Mouse (Mus musculus) stomach, postnatal 0 days (tissue): ENCODE measurements around the gene Slc4a4. TPM values are rescaled to one million over a fixed set of nuclear protein-coding genes. Genes with fewer than 3 reads are reported as not detected.
A peak's percentile ranks its signal among the peaks of the same experiment; 100 is the strongest.

Experiments used
- ATAC-seq: fragments of 200-750 bp; cut with Nextera tagmentation; 2 replicates; pipeline ENCODE4 v1.8.0; 2017; ENCODE audit not compliant: low FRiP score, low TSS enrichment
- DNase-seq: peaks from one replicate; pipeline ENCODE4 v3.0.0-alpha.2; 2016; ENCODE audit warnings: low spot score
- H3K27ac ChIP-seq: fragments of 300-500 bp; sonication (generic); replicated peaks from 2 replicates; pipeline ENCODE4 v1.5.1; 2014; ENCODE audit warnings: mild to moderate bottlenecking, control low read depth
- H3K27me3 ChIP-seq: fragments of 300-500 bp; sonication (generic); 2 replicates; pipeline ENCODE4 v1.6.1; 2014; ENCODE audit warnings: low read length; ENCODE audit not compliant: control insufficient read depth, insufficient read depth
- H3K36me3 ChIP-seq: fragments of 300-500 bp; sonication (generic); 2 replicates; pipeline ENCODE4 v1.6.1; 2014; ENCODE audit warnings: low read length, mixed read lengths; ENCODE audit not compliant: control insufficient read depth, insufficient read depth
- H3K4me1 ChIP-seq: fragments of 300-500 bp; sonication (generic); replicated peaks from 2 replicates; pipeline ENCODE4 v1.6.1; 2014; ENCODE audit warnings: antibody characterized with exemption; ENCODE audit not compliant: control insufficient read depth, insufficient read depth
- H3K4me2 ChIP-seq: fragments of 300-500 bp; sonication (generic); replicated peaks from 2 replicates; pipeline ENCODE4 v1.6.1; 2014; ENCODE audit warnings: low read depth, mild to moderate bottlenecking, control low read depth, moderate library complexity
- H3K4me3 ChIP-seq: fragments of 300-500 bp; sonication (generic); 2 replicates; pipeline ENCODE4 v1.5.1; 2014; ENCODE audit warnings: low read depth, low read length, control low read depth
- H3K9ac ChIP-seq: fragments of 300-500 bp; sonication (generic); 2 replicates; pipeline ENCODE4 v1.6.1; 2014; ENCODE audit warnings: mild to moderate bottlenecking, low read length, control low read depth, mixed read lengths
- H3K9me3 ChIP-seq: fragments of 300-500 bp; sonication (generic); 2 replicates; pipeline ENCODE4 v1.6.1; 2016; ENCODE audit warnings: low read length; ENCODE audit not compliant: control insufficient read depth
- CTCF ChIP-seq: IDR thresholded peaks from 2 replicates; pipeline ENCODE4 v1.5.1; 2016; ENCODE audit warnings: antibody characterized with exemption, low read depth, mild to moderate bottlenecking, moderate library complexity
- EP300 ChIP-seq: optimal IDR thresholded peaks from 2 replicates; pipeline ENCODE3; 2016; ENCODE audit warnings: antibody characterized with exemption
- WGBS: fragments of 180-500 bp; shearing (Covaris S2); extraction: QIAGEN DNeasy Blood & Tissue Kit; methylation state at CpG from one replicate; pipeline ENCODE4 v1.1.7; 2014; 5-methylcytosine and 5-hydroxymethylcytosine counted together
- polyA plus RNA-seq: library from polyadenylated mRNA; unstranded; fragments of >200 nt; fragmentation: Nextera tagmentation; extraction: Ambion mirVana; gene quantifications from 2 replicates; pipeline ENCODE4 v1.2.1, GENCODE M21; 2015

The Slc4a4 gene
- polyA plus RNA-seq, 1 experiment from 2014 or later, result 6.3 TPM

DNA sequence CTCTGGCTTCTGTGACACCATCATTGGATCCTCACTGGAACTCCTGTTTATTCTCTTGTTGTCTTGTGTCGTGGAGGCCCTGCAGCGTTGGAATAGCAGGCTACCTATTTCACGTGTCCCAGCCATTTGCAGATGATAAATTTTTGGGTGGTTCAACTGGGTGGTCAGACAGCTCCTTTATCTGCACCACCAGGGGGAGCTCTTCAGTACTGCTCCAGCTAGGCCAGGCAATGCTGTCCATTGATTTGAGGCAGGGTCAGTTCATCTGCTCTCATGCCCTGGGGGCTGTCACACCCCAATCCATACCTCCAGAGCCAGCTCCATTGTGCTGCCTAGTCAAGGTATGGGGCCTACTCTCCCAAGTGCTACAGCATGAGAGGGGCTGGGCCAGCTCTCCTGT is 24.5 kb upstream of the Slc4a4 start:
- no peak overlapping the region for H3K4me3 ChIP-seq
- H3K9me3 ChIP-seq, result no peaks in the 10 kb centered on the region
- H3K27me3 ChIP-seq, result no peaks in the 10 kb centered on the region
- no peak overlapping the region for H3K4me2 ChIP-seq
- WGBS, result 64% methylated on average over 3 of the region's 3 CpGs
- ATAC-seq (0 out of 2 replicates have a peak, but pooled peaks have one; percentile 10), DNase-seq (no peak)
- TF ChIP-seq CTCF (peak; percentile 67), EP300 (no peak)
- H3K27ac ChIP-seq, result no peak overlapping the region
- no peak overlapping the region for H3K9ac ChIP-seq
- H3K36me3 ChIP-seq, result no peaks in the 10 kb centered on the region
- no peaks in the 10 kb centered on the region for H3K4me1 ChIP-seq

DNA sequence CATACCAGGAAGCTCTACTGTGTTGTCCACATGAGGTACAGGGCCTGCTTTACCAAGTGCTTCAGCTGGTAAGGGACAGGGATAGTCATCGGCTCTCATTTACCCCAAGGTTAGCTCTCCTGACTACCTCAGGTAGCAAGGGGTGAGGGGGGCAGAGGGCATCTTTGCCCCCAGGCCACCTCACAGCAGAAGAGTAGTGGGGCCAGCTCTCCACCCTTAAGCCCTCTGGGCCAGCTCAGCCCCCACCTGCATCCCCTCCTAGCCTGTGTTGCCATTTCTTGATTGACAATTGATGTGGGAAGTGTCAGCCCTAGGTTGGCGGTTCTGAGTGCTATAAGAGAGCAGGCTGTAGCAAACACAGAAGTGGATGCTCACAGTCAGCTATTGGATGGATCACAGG is 23.8 kb upstream of the Slc4a4 start:
- no peaks in the 10 kb centered on the region for H3K27me3 ChIP-seq
- WGBS, result 93% methylated on average over 2 of the region's 2 CpGs
- no peak overlapping the region for H3K27ac ChIP-seq
- DNase-seq (no peak), ATAC-seq (no peak)
- TF ChIP-seq EP300 (no peak), CTCF (no peak)
- H3K36me3 ChIP-seq, result no peaks in the 10 kb centered on the region
- no peak overlapping the region for H3K4me3 ChIP-seq
- no peak overlapping the region for H3K9ac ChIP-seq
- no peaks in the 10 kb centered on the region for H3K9me3 ChIP-seq
- no peak overlapping the region for H3K4me2 ChIP-seq
- H3K4me1 ChIP-seq, result no peaks in the 10 kb centered on the region

- Histone ChIP-seq H3K9ac (no peak overlapping the region), H3K27me3 (no peaks in the 10 kb centered on the region), H3K27ac (no peak overlapping the region), H3K4me2 (no peak overlapping the region), H3K9me3 (no peaks in the 10 kb centered on the region), H3K36me3 (no peaks in the 10 kb centered on the region), H3K4me1 (no peaks in the 10 kb centered on the region), H3K4me3 (no peak overlapping the region)
- DNase-seq (peak; percentile 50), ATAC-seq (no peak)
- WGBS, result 24% methylated on average over 3 of the region's 3 CpGs
- TF ChIP-seq CTCF (peak; percentile 78), EP300 (no peak)
Measured at GRCm38 (mm10) chr5:88884101-88884500, 2.5 kb upstream of the Slc4a4 start.

GRCm38 (mm10) chr5:88885503-88885902 is 1.1 kb upstream of the Slc4a4 start:
- no peak overlapping the region for H3K9ac ChIP-seq
- no peaks in the 10 kb centered on the region for H3K9me3 ChIP-seq
- WGBS, result 42% methylated on average over 3 of the region's 3 CpGs
- H3K36me3 ChIP-seq, result no peaks in the 10 kb centered on the region
- TF ChIP-seq CTCF (no peak), EP300 (no peak)
- H3K4me1 ChIP-seq, result no peaks in the 10 kb centered on the region
- no peak overlapping the region for H3K27ac ChIP-seq
- H3K4me2 ChIP-seq, result no peak overlapping the region
- DNase-seq (no peak), ATAC-seq (no peak)
- no peak overlapping the region for H3K4me3 ChIP-seq
- H3K27me3 ChIP-seq, result no peaks in the 10 kb centered on the region

- no peak overlapping the region for H3K9ac ChIP-seq
- H3K36me3 ChIP-seq, result no peaks in the 10 kb centered on the region
- DNase-seq (no peak), ATAC-seq (no peak)
- H3K4me2 ChIP-seq, result peak overlapping the region; percentile 94
- H3K27me3 ChIP-seq, result no peaks in the 10 kb centered on the region
- H3K27ac ChIP-seq, result no peak overlapping the region
- no peaks in the 10 kb centered on the region for H3K4me1 ChIP-seq
- TF ChIP-seq CTCF, result no peak
- no peak for TF ChIP-seq EP300
- H3K4me3 ChIP-seq, result peak overlapping the region; percentile 76; the same call in 1 of the 2 replicates
- H3K9me3 ChIP-seq, result no peaks in the 10 kb centered on the region
- WGBS, result 53% methylated on average over 5 of the region's 5 CpGs
Measured at GRCm38 (mm10) chr5:88885944-88886343, 674 bp upstream of the Slc4a4 start.

GRCm38 (mm10) chr5:88886349-88886667 is 310 bp upstream of the Slc4a4 start:
- Histone ChIP-seq H3K4me2 (peak overlapping the region; percentile 94), H3K4me3 (peak overlapping the region; percentile 76), H3K9ac (peak overlapping the region; percentile 79), H3K36me3 (no peaks in the 10 kb centered on the region), H3K9me3 (no peaks in the 10 kb centered on the region), H3K27me3 (no peaks in the 10 kb centered on the region), H3K4me1 (no peaks in the 10 kb centered on the region), H3K27ac (0 out of 2 replicates have a peak overlapping the region, but pooled peaks have one; percentile 69)
- no peak for ATAC-seq
- no peak for DNase-seq
- TF ChIP-seq CTCF (no peak), EP300 (no peak)
- WGBS, result under 1% methylated on average over 13 of the region's 14 CpGs
